Mouse (Mus musculus): Measurements from ENCODE around the gene Abraxas2. TPM values are rescaled to one million over a fixed set of nuclear protein-coding genes. Genes with fewer than 3 reads are reported as not detected.
A peak's percentile ranks its signal among the peaks of the same experiment; 100 is the strongest.

The Abraxas2 gene
- polyA plus RNA-seq (2016; fragmentation: Nextera tagmentation; extraction: Ambion mirVana) = 32.1 and 34.3 TPM in 2 replicates

DNA sequence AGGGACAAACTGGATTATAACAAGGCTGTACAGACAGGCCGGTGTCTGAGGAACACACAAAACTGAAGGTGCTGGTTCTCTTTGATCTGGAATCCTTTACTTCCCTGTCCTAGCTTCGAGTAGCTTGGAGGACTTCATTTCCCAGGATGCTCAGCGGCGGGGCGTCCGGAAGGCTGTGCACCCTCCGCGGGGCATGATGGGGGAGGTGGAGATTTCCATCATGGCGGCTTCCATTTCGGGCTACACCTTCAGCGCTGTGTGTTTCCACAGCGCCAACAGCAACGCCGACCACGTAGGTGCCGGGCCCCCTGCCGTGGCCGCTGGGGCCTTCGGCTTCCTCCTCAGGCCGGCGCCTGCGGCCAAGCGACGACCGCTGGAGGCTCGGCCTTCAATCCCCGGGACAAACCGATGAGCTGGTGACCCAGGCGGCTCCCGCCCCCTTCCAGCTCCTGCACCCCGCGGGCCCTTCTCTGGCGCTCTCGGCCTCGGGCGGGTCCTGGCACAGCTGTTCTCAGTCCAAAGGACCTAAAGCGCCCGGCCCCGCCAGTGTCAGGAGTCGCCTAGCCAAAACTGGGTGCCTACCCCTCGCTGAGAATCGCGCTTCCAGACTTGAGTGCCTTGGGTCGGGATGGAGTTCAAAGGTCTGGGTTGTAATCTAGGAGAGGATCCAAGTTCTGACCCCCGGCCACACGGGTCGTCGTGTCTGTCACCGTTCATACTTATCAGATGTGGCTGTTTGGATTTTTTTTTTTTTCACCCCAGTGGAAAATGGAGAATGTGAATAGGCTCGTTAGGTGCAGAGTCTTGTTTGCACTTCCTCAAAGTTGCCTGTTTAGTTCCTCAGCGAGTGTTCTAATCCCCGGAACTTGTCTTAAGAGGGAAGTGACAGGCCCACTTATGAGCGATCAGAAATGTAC, at the start of gene Abraxas2:
Gene Abraxas2, plus strand, starts transcription at position 184 of the 917 bp plus-strand sequence.
- H3K36me3 ChIP-seq (replicated peaks) = 0 out of 2 replicates have a peak, but pooled peaks cover 3% of the 10 kb centered on the region
- peak within 1 kb of the TSS; percentile 96 for H3K4me3 ChIP-seq
- peak; percentile 91 for DNase-seq (ENCODE audit: low spot score)
- no peaks in the 10 kb centered on the region for H3K27me3 ChIP-seq (replicated peaks; ENCODE audit: low read depth, poor library complexity, severe bottlenecking)
- H3K4me1 ChIP-seq = peaks cover 13% of the 10 kb centered on the region
- peak within 1 kb of the TSS; percentile 93 for H3K27ac ChIP-seq (replicated peaks)
- WGBS = under 1% methylated on average over 53 of the region's 53 CpGs
- no peaks in the 10 kb centered on the region for H3K9me3 ChIP-seq

DNA sequence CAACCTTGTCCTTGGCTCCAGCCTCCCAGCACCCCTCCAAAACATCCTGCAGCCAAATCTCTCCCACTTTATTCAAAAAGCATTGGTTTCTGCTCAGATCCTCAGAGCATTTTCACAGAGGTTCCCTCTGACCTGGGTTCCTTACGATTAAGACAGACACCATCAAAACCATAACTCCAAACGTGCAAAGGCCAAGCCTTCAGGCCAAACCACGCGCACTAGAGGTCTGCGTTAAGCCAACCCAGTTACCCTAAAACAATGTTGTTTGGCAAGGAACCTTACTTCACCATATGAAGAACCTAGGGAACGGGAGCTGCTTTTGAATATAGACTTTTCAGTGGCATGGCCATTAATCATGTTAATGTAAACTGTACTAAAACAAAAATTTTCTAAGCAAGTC, 49.3 kb upstream of the Abraxas2 start:
- Histone ChIP-seq H3K27ac (replicated peaks) (peak overlapping the region; percentile 84), H3K36me3 (replicated peaks) (peaks cover 9% of the 10 kb centered on the region; the same call in 1 of the 2 replicates), H3K27me3 (replicated peaks; ENCODE audit: low read depth, poor library complexity, severe bottlenecking) (no peaks in the 10 kb centered on the region), H3K9me3 (no peaks in the 10 kb centered on the region), H3K4me3 (peak overlapping the region; percentile 81), H3K4me1 (peaks cover 93% of the 10 kb centered on the region)
- DNase-seq (ENCODE audit: low spot score) = no peak
- 20% methylated on average over 6 of the region's 6 CpGs for WGBS

DNA sequence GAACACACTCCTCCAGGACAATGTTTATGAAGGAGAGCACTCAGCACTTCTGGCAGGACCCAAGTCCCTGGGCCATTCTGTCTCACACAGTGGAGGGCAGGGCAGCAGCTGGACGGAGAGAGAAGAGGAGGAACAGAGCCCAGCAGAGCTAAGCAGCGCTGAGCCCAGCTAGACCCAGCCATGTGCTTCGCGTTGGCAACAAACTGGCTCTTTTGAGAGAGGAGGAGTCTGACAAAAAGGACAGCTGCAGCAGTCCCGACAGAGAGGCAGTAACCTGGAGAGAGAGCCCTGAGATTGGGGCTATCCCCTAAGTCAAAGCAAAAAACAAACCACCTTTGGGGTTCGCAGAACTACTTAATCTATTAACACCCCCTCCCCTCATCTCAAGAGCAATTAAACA, 48.7 kb upstream of the Abraxas2 start:
- DNase-seq (ENCODE audit: low spot score) = no peak
- Histone ChIP-seq H3K4me1 (peaks cover 99% of the 10 kb centered on the region), H3K36me3 (replicated peaks) (peaks cover 9% of the 10 kb centered on the region; the same call in 1 of the 2 replicates), H3K27me3 (replicated peaks; ENCODE audit: low read depth, poor library complexity, severe bottlenecking) (no peaks in the 10 kb centered on the region), H3K4me3 (peak overlapping the region; percentile 81; the same call in 1 of the 2 replicates), H3K27ac (replicated peaks) (peak overlapping the region; percentile 72), H3K9me3 (no peaks in the 10 kb centered on the region)
- WGBS = 9% methylated on average over 6 of the region's 6 CpGs

DNA sequence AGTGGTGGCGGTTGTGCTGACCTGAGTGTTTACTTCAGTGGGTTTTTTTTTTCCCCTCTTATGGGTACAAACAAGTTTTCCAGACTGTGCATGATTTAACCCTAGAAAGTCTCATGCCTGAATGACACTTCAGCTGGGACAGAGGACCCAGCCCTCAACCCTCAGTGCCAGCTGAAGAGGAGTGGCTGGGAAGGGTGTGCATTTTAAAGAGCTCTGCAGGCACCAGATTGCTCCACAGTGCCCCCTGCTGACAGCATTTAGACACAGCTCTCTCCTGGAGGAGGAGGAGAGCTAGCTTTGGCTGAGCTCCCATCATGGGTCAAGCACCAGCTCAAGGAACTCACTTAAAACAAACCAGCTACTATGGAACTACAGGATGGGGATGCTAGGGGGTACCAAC, 48.1 kb upstream of the Abraxas2 start:
- Histone ChIP-seq H3K27ac (replicated peaks) (peak overlapping the region; percentile 72), H3K36me3 (replicated peaks) (peaks cover 9% of the 10 kb centered on the region; the same call in 1 of the 2 replicates), H3K4me3 (peak overlapping the region; percentile 81), H3K4me1 (peaks cover 99% of the 10 kb centered on the region), H3K9me3 (no peaks in the 10 kb centered on the region), H3K27me3 (replicated peaks; ENCODE audit: low read depth, poor library complexity, severe bottlenecking) (no peaks in the 10 kb centered on the region)
- DNase-seq (ENCODE audit: low spot score) = peak; percentile 89
- WGBS = 42% methylated on average over 1 of the region's 1 CpGs

DNA sequence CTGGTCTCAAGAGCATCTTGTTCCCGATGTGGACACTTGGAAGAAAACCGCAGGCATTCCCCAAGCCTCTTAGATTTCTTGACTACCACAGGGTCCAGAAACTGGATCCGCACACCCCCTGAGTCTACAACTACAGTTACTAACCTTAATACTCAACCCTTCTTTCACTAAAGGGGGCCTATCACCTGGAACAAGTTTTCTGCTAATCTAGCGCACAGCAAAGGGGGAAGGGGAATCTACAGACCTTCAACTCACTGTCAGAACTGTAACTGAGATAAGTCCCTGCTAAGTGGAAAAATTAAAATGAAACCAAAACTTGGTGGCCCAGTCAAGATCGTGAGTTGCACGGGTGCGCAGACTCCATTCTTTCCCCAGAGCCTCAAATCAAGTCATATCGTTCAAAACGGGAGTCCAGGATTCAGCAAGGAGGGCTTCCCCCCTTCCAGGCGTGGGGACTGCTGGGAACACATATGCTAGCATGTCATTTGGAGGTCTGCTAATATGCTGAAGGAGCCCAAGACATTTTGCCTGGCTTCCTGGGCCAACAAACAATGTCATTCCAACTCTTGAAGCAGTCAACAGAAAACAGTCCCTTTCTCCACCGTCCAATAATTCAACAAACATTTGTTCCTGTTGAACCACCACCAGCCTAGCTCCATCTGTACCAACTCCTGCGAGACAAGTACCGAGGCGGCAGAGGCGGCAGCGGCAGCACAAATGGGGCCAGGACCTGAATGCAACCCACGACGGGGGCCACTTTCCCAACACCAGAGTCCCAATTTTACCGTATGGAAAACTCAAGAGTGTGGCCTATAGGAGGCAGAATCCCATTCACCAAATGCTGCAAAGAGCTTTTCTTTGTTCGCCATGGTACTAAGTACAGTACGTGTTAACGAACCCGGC, 47.1 kb upstream of the Abraxas2 start:
- 0 out of 2 replicates have a peak, but pooled peaks cover 3% of the 10 kb centered on the region for H3K36me3 ChIP-seq (replicated peaks)
- H3K27ac ChIP-seq (replicated peaks) = peak overlapping the region; percentile 97
- DNase-seq (ENCODE audit: low spot score) = peak; percentile 56
- peaks cover 94% of the 10 kb centered on the region for H3K4me1 ChIP-seq
- no peaks in the 10 kb centered on the region for H3K27me3 ChIP-seq (replicated peaks; ENCODE audit: low read depth, poor library complexity, severe bottlenecking)
- H3K4me3 ChIP-seq = peak overlapping the region; percentile 81
- WGBS = 11% methylated on average over 23 of the region's 23 CpGs
- no peaks in the 10 kb centered on the region for H3K9me3 ChIP-seq

DNA sequence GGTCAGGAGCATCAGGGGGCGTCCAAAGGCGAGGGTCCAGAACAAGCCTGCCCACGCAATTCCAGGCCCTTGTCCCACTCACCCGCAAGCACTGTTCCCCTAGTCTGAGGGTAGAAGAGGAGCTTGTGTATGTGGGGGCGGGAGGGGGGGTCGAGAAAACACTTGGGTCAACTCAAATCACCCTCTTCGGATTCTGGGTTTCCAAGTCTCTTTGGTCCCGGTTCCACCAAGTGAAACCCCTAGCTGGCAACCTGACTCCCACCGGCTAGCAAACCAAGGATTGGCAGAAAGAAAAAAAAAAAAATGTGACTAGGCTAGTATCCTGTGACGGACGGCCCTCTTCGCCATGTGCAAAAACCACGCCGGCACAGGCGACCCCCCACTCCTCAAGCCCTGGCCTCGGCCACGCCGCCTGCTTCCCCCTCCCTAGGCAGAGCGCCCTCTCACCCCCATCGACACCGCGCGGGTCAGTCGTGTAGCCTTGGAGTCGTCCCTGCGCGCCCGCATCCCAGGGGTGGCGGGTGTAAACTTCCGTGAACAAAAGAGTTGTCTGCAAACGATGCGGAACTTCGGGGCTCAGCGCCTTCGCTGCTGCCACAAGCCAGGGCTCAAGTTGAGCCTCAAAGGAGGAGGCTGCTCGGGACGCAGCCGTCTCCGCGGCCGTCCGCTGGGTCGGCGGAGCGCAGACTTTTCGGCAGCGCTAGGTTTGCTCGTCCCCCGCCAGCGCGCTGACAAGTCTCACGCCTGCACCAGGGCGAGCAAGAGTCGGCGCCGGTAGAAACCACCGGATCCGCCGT, 46.2 kb upstream of the Abraxas2 start:
- H3K4me1 ChIP-seq = peaks cover 86% of the 10 kb centered on the region
- H3K4me3 ChIP-seq = peak overlapping the region; percentile 81
- no peaks in the 10 kb centered on the region for H3K27me3 ChIP-seq (replicated peaks; ENCODE audit: low read depth, poor library complexity, severe bottlenecking)
- DNase-seq (ENCODE audit: low spot score) = peak; percentile 79
- no peaks in the 10 kb centered on the region for H3K36me3 ChIP-seq (replicated peaks)
- peak overlapping the region; percentile 97 for H3K27ac ChIP-seq (replicated peaks)
- H3K9me3 ChIP-seq = no peaks in the 10 kb centered on the region
- under 1% methylated on average over 59 of the region's 59 CpGs for WGBS

DNA sequence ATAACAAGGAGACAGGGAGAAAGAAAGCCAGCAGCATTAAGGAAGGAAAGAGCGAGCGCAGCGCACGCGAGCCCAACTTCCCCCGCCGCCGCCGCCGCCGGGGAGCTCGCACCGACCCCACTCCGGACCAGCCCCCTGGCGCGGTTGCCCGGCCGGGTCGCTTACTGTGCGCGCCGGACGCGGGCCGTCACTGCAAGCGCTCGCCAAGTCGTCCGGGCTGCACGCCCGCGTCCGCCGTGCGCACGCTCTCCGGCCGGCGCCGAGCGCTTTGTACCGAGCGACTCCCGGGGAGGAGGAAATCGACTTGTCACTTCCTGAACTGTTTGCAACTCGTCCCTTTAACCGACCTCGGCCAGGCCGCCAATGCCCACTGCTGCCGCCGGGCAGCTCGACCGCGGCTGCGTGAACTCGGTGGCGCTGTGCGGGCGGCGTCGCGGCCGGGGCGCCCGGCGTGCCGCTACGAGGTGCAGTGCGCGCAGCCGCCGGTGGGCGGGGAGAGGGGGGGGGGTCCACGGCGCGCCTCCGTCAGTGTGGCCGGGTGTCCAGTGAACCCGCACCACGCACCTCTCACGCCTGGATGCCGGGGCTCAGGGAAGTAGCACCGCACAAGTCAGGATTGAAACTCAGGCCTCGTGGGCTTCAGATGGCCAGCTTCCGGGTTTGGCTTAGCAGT, 45.5 kb upstream of the Abraxas2 start, which contains the start of gene Fam53b:
Gene Fam53b, minus strand, starts transcription at position 471 of the 673 bp plus-strand sequence.
- no peaks in the 10 kb centered on the region; the same call in 1 of the 2 replicates for H3K36me3 ChIP-seq (replicated peaks)
- H3K4me3 ChIP-seq = peak within 1 kb of the TSS; percentile 81
- DNase-seq (ENCODE audit: low spot score) = peak; percentile 87
- peaks cover 79% of the 10 kb centered on the region for H3K4me1 ChIP-seq
- H3K9me3 ChIP-seq = no peaks in the 10 kb centered on the region
- H3K27me3 ChIP-seq (replicated peaks; ENCODE audit: low read depth, poor library complexity, severe bottlenecking) = no peaks in the 10 kb centered on the region
- WGBS = under 1% methylated on average over 85 of the region's 85 CpGs
- H3K27ac ChIP-seq (replicated peaks) = peak within 1 kb of the TSS; percentile 97

DNA sequence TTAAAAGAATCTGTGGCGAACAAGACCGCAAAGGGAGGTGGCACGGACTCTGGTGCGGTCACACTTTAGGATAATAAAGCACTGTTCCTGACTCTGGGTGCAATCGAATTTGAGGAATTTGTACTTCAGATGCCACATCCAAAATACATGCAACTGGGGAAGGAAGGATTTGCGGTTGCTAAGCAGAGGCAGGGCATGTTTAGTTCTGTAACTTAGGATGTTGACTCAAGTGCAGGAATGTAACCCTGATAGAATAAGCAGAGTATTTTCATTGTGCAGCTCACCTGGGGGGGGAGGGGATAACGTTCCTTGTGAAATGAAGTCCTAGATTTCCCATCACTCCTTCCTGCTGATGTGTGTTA, 45.0 kb upstream of the Abraxas2 start:
- Histone ChIP-seq H3K4me3 (peak overlapping the region; percentile 81), H3K4me1 (peaks cover 73% of the 10 kb centered on the region), H3K27me3 (replicated peaks; ENCODE audit: low read depth, poor library complexity, severe bottlenecking) (no peaks in the 10 kb centered on the region), H3K36me3 (replicated peaks) (peaks cover 4% of the 10 kb centered on the region; the same call in 1 of the 2 replicates), H3K9me3 (no peaks in the 10 kb centered on the region), H3K27ac (replicated peaks) (peak overlapping the region; percentile 97)
- DNase-seq (ENCODE audit: low spot score) = no peak
- WGBS = under 1% methylated on average over 7 of the region's 7 CpGs

DNA sequence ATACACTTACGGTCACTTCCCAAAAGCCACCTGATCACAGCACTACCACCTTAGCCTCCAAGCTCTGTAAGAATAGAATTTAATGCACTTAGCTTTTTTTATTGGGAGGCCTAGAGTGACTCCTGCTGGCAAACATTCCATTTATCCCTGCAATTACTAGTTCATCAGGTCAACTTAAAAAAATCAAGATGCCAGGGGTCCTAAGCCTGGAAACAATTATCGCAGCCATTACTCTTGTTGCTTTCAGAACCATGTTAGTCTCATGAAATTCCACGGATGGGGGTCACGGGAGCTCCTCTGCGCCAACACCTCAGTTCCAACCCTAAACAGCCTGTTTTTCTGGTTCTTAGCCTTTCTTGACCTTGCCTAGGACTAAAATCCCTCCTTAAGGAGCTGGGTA, 43.9 kb upstream of the Abraxas2 start:
- DNase-seq (ENCODE audit: low spot score) = peak; percentile 65
- WGBS = 34% methylated on average over 5 of the region's 5 CpGs
- Histone ChIP-seq H3K27me3 (replicated peaks; ENCODE audit: low read depth, poor library complexity, severe bottlenecking) (no peaks in the 10 kb centered on the region), H3K36me3 (replicated peaks) (peaks cover 5% of the 10 kb centered on the region), H3K27ac (replicated peaks) (peak overlapping the region; percentile 73), H3K4me1 (peaks cover 63% of the 10 kb centered on the region), H3K9me3 (no peaks in the 10 kb centered on the region), H3K4me3 (peak overlapping the region; percentile 23; the same call in 1 of the 2 replicates)

DNA sequence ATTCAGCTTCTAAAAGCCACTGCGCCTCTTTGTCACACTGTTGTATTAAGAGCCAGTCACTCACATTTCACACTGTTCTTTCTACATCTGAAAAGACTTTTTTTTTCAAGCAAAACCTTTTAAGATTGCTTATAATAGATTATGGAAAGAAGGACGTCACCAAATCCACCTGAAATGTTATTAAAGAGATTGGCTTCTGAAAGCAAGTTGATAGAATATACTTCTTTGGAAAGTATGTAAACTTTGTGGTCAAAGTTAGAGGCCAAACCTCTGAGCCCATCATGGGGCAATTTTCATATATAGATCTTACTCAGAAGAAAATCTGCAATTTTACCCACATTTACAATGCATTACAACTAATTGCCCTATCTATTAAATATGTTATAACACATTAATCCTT, 42.5 kb upstream of the Abraxas2 start:
- Histone ChIP-seq H3K4me1 (peaks cover 49% of the 10 kb centered on the region), H3K27me3 (replicated peaks; ENCODE audit: low read depth, poor library complexity, severe bottlenecking) (no peaks in the 10 kb centered on the region), H3K27ac (replicated peaks) (no peak overlapping the region), H3K4me3 (no peak overlapping the region), H3K36me3 (replicated peaks) (peaks cover 12% of the 10 kb centered on the region), H3K9me3 (no peaks in the 10 kb centered on the region)
- 74% methylated on average over 2 of the region's 2 CpGs for WGBS
- no peak for DNase-seq (ENCODE audit: low spot score)

DNA sequence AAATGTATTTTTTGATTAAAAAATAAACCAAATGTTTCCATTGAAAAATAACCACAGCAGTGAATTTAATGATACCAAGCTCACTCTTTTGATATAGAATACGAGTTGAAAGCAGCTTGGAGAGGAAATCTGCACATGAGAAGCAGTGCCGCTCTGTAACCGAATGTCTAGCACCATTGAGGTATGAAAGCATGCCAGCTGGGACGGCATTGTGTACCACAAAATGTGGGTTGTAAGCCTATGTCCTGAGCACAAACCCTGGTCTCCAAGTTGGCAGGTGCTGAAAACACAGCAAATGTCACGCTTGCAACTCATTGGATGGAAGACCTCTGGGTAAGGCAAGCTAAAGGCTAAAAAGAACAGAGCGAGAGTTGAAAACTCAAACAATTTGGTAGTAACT, 42.0 kb upstream of the Abraxas2 start:
- no peaks in the 10 kb centered on the region for H3K27me3 ChIP-seq (replicated peaks; ENCODE audit: low read depth, poor library complexity, severe bottlenecking)
- no peak overlapping the region for H3K4me3 ChIP-seq
- no peak overlapping the region for H3K27ac ChIP-seq (replicated peaks)
- peaks cover 44% of the 10 kb centered on the region for H3K4me1 ChIP-seq
- H3K9me3 ChIP-seq = no peaks in the 10 kb centered on the region
- 93% methylated on average over 6 of the region's 6 CpGs for WGBS
- H3K36me3 ChIP-seq (replicated peaks) = peaks cover 12% of the 10 kb centered on the region
- DNase-seq (ENCODE audit: low spot score) = no peak

Measured in embryonic facial prominence, embryonic 10.5 days (tissue).